Mouse (Mus musculus) fat pad, adult 2 months (tissue): ENCODE results near the gene Samd13.

Source experiments
- DNase-seq: peaks from one replicate; pipeline ENCODE4 v3.0.0-alpha.2; 2011; ENCODE audit warnings: low read depth, low spot score; ENCODE audit errors: extremely low read depth

The Samd13 gene

GRCm38 (mm10) chr3:146684811-146685675 lies at the start of gene Samd13:
Samd13 (minus strand) TSS chr3:146685592.
- no peak for DNase-seq

DNA sequence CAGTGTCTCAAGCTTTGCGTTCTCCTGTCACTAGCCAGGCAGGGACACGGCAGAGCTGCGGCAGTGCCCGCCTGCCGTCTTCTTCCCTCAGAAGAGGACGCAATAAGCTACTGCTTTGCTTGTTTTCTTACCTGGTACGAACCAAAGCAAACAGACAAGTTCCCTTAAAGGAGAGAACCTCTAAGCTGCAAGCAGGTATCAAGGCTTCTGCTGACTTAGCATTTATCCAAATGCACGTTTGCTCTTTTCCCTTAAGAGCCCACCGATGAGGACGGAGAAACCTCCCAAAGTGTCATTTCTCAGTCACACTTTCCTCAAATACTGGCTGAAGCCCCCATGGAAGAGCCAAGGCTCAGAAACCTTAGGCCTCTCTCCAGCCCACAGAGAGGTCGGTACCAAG lies 46.1 kb upstream of the Samd13 start:
- no peak for DNase-seq

DNA sequence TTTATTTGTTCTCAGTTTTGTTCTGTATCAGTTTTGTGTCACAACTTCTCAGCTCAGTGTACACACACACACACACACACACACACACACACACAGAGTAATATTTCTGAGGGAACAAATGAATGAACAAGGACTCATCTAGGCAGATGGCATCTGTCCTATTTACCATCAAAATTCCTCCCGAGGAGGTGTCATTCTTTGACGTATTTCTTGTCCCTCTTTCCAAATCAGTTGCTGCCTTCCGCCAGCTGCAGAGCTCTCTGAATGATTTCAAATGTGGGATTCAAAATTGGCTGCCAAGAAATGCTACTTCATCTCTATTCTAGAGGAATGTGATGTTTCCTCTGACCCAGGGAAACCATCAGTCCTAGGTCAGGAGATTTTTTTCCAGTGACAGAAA lies 37.6 kb upstream of the Samd13 start:
- DNase-seq: no peak

DNA sequence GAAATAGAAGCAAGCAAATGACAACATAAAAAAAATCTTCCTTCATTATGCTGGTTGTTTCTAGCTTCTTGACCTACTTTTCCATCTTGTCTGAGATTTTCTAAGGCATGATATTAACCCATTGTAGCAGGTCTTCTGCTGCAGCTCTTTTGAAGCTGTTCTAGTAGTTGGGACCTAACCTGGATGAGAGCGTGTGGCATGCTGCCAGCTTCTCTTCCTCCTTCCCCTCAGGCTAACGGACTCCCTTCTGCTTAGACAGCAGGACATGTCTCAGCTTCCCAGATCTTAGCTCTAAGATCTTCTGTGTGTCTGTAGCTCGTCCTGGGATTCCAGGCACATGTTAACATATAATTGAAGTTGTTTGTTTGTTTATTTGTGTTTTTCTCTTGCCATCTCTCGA lies 34.3 kb upstream of the Samd13 start:
- DNase-seq: no peak

DNA sequence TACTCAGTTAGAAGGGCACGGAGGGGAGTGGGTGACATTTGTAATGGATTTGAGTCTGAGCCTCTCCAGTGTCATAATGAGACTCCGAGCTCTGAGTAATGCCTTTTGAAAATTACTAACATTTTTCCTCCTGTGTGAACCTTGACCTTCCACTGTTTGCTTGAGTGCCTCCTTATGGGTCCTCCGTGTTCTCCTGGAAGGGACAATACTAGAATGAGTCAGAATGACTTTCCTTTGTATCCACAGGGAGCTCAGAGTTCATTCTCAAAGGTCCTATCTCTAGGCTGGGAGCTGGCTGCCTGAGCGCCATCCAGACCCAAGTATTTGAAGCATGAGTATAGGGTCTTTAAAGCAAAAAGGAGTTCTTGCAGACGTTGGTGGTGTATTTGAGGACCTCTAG lies 32.9 kb upstream of the Samd13 start:
- DNase-seq: no peak

GRCm38 (mm10) chr3:146712305-146712704 lies 26.9 kb upstream of the Samd13 start:
- no peak for DNase-seq

DNA sequence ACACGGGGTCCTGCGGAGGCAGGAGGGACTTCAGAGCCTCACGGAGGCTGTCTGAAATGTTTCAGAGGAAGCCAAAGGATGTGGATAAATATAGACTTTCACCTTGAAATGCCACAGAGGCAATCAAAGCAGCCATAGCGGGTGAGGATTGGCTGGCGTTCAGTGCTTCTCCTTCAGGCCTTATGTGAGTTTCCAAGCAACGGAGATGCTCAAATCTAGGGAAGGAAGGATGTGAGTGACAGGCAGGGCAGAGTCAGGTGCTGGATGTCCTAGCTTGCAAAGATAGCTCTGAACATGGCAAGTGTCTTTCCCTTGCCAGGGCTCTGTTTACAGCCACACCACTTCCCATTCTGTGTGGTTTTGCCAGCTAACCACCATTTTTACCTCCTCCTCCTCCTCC lies 26.2 kb upstream of the Samd13 start:
- DNase-seq: no peak

- no peak for DNase-seq
Measured at GRCm38 (mm10) chr3:146711084-146711483, 25.7 kb upstream of the Samd13 start.

- DNase-seq: no peak
Measured at GRCm38 (mm10) chr3:146709086-146709485, 23.7 kb upstream of the Samd13 start.

DNA sequence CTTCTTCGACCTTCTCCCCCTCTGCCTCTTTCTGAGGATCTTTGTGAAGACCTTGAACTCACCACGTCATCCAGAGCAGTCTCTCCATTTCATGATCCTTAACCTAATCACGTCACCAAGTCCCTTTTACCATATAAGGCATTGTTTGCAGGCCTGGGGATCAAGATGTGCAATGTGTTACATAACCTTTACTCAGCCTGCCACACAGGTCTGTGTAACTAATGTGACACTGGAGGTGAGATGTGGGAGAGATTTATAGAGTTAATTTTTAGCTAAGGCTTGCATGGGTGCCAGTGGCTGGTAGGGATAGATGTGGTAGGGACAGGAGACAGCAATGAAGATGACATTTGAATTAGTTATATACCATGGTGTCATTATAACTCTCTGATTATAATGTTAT lies 23.0 kb upstream of the Samd13 start:
- DNase-seq: no peak

DNA sequence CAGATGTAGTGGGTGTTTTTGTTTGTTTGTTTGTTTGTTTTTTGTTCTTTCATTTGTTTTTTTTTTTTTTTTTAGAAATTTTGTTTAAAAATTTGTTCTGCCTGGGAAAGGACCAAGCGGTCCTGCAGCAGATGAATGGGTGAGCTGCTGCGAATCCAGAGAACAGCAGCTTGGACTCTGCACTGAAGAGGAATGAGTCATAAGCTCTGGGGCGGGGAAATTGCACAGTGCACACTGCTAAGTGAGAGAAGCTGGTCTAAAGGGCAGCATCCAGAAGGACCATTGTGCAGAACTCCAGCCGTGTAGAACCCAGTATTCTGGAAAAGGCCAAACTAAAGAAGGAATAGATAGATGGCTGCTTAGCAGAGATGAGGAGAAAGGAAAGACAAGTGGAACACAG lies 18.7 kb upstream of the Samd13 start:
- no peak for DNase-seq

- no peak for DNase-seq
Measured at GRCm38 (mm10) chr3:146700051-146700450, 14.7 kb upstream of the Samd13 start.

- no peak for DNase-seq
Measured at GRCm38 (mm10) chr3:146698982-146699381, 13.6 kb upstream of the Samd13 start.

DNA sequence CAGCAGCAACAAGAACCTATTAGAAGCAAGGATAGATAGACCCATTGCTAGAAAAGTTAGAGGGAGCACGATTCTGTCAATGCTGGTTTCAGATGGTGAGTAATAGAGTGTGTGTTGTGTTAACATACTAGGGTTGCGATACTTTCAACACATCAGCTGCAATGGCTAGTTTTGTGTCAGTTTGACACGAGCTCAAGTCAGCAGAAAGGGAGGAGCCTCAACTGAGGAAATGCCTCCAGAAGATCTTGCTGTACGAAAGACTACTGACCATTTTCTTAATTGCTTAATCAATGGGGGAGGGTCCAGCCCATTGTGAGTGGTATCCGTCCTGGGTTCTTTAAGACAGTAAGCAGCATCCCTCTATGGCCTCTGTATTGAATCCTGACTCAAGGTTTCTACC lies 7.2 kb upstream of the Samd13 start:
- DNase-seq: no peak

DNA sequence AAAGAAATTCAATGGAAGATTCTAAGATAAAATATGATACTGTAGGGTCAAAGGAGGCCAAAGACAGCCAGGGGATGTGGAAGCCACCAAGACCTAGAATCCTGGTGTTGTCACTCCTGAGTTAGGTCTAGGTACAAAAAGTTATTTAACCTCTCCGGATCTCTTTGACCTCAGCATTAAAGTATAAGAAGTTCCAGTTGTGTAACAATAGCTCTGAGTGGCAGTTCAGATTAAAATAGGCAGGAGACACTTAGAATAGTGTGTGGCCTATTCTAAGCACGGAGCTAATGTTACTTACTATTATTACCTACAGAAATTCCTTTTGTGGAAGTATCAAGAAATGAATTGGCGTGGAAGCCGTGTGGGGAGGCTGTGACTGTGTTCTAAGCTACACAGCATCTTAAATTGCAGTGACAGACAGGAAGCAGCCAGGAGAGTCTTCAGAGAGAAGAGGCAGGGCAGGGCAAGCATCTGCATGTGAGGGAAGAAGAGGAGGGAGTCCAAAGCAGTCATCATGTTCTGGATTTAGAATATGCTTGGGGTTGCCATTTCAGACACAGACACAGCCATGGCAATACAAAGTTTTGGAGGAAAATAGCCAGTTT lies 1.8 kb upstream of the Samd13 start:
- no peak for DNase-seq

DNA sequence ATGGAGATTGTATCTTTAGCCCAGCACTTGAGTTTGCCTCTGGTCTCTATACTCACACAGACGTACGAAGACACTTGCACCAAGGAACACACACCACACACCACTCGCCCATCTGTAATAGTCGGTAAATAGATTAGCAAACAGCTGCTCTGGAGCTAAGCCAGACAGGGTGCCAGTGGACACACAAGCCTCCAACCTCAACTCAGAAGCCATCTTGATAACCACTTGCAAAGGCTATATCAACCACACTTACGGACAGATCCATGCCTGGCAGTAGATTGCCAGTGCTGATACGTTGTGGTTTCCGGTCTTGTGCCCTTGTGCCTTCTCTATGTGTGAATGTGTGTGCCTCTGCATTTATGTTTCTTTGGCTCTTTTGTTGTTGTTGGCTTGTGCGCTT lies 1.0 kb upstream of the Samd13 start:
- no peak for DNase-seq

GRCm38 (mm10) chr3:146683095-146683494 lies 2.3 kb downstream of the Samd13 start:
- DNase-seq: no peak

DNA sequence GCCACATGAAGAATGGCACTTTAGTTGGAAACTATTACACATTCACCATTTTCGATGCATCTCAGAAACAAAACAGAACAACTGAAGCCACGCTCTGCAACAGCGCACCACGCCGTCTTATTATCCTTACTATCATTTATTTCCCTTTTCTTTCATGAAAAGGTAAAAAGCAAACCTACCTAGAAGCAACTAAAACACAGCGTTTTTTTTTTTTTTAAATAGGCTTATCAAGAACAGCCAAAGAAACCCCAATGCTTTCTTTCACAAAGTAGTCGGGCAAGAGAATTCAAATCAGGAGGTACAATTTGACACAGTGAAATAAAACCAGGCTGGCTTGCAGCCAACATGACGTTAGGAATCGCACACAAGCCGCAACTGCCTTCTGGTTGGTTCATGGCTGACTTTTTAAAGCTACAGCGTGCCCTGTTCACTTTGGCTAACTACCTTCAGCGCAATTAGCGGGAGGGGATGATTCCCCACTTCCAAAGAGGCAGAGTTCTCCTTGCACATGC lies 3.2 kb downstream of the Samd13 start:
- DNase-seq: no peak

DNA sequence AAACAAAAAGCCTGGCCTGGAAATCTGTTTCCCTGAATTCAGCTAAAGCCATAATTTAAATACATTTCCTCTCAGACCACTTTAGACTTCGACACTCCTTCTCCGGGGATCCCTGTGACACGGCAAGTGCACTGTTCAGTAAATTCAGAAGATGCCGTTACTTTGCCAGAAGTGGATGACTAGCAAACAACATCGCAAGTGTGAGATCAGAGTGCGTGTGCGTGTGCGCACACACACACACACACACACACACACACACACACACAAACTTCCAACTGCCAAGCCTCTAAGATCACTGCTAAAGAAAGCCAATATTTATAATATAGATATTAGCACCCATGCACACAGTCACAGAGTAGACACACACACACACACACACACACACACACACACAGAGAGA lies 3.7 kb downstream of the Samd13 start:
- no peak for DNase-seq

GRCm38 (mm10) chr3:146680625-146681024 lies 4.8 kb downstream of the Samd13 start:
- no peak for DNase-seq

DNA sequence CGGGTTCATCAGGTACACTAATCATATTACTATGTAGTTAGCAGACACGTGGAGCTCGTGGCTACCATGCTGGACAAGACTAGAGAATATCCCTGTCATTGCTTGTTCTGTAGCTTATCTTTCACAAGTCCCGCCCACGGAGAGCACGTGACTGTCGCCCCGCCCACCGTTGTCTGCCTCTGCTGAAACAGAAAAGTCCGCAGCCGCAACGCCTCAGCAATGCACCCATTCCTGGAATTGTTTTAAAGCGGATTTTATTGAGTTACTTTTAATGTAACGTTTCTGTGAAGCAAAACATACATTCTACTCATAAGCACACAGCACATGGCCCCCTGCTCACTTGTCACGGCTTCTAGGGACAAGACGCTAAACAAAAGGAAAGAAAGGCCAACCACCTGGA lies 5.7 kb downstream of the Samd13 start:
- DNase-seq: no peak

DNA sequence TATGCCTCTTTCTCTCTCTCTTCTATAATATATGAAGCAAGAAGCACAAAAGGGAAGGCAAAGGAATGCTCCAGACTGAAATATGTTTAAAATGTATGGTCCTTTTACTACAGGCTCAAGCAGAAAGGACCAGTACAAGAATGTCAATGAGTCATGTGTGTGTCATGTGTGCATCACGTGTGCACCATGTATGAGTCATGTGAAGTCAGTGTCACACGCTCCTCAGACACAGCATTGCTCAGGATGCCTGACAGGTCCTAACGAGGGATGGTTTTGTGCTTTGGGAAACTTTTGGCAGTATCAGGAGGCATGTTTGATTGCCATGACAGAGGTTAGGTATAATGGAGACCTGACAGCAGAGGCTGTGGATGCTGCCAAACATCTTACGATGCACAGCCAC lies 9.2 kb downstream of the Samd13 start:
- DNase-seq: no peak
